Mouse (Mus musculus): ENCODE measurements around the gene Sde2. TPM values are rescaled to one million over a fixed set of nuclear protein-coding genes. Genes with fewer than 3 reads are reported as not detected.

Gene Sde2
- polyA plus RNA-seq (2015; fragmentation: Nextera tagmentation; extraction: Ambion mirVana), result 39.3 and 40.7 TPM in 2 replicates

- ATAC-seq (ENCODE audit: low FRiP score, low read depth), result peak; percentile 98
- H3K27me3 ChIP-seq, result no peaks in the 10 kb centered on the region
- H3K4me3 ChIP-seq, result peak within 1 kb of the TSS; percentile 83
- no peaks in the 10 kb centered on the region for H3K9me3 ChIP-seq
- H3K27ac ChIP-seq, result peak within 1 kb of the TSS; percentile 99
- peak within 1 kb of the TSS; percentile 80 for H3K4me2 ChIP-seq (replicated peaks)
- peaks cover 41% of the 10 kb centered on the region for H3K4me1 ChIP-seq
- peak within 1 kb of the TSS; percentile 88 for H3K9ac ChIP-seq
- peaks cover 9% of the 10 kb centered on the region for H3K36me3 ChIP-seq
- under 1% methylated on average over 77 of the region's 77 CpGs for WGBS
Observed at GRCm38 (mm10) chr1:180850316-180851270, at the start of gene Sde2. Gene Sde2, plus strand, starts transcription at chr1:180851127.

GRCm38 (mm10) chr1:180801466-180801994, 49.4 kb upstream of the Sde2 start:
- H3K4me1 ChIP-seq, result no peaks in the 10 kb centered on the region; the same call in 1 of the 2 replicates
- no peak for ATAC-seq (ENCODE audit: low FRiP score, low read depth)
- no peak overlapping the region for H3K4me3 ChIP-seq
- no peaks in the 10 kb centered on the region for H3K27me3 ChIP-seq
- no peaks in the 10 kb centered on the region for H3K9me3 ChIP-seq
- no peak overlapping the region for H3K27ac ChIP-seq
- H3K9ac ChIP-seq, result no peak overlapping the region
- WGBS, result 84% methylated on average over 3 of the region's 3 CpGs
- peaks cover 62% of the 10 kb centered on the region for H3K36me3 ChIP-seq
- H3K4me2 ChIP-seq (replicated peaks), result no peak overlapping the region

GRCm38 (mm10) chr1:180803881-180804280, 47.0 kb upstream of the Sde2 start:
- H3K4me1 ChIP-seq, result peaks cover 14% of the 10 kb centered on the region
- H3K9ac ChIP-seq, result no peak overlapping the region
- no peak for ATAC-seq (ENCODE audit: low FRiP score, low read depth)
- WGBS, result 91% methylated on average over 6 of the region's 6 CpGs
- no peaks in the 10 kb centered on the region for H3K9me3 ChIP-seq
- H3K4me3 ChIP-seq, result no peak overlapping the region
- H3K4me2 ChIP-seq (replicated peaks), result no peak overlapping the region
- H3K27ac ChIP-seq, result no peak overlapping the region
- peaks cover 82% of the 10 kb centered on the region for H3K36me3 ChIP-seq
- no peaks in the 10 kb centered on the region for H3K27me3 ChIP-seq

- Histone ChIP-seq H3K36me3 (peaks cover 64% of the 10 kb centered on the region), H3K27ac (no peak overlapping the region), H3K9ac (no peak overlapping the region), H3K4me2 (replicated peaks) (peak overlapping the region; percentile 15), H3K4me3 (peak overlapping the region; percentile 11; the same call in 1 of the 2 replicates), H3K9me3 (no peaks in the 10 kb centered on the region), H3K27me3 (no peaks in the 10 kb centered on the region), H3K4me1 (peaks cover 33% of the 10 kb centered on the region)
- 81% methylated on average over 5 of the region's 5 CpGs for WGBS
- no peak for ATAC-seq (ENCODE audit: low FRiP score, low read depth)
Observed at GRCm38 (mm10) chr1:180808831-180809230, 42.1 kb upstream of the Sde2 start.

GRCm38 (mm10) chr1:180810976-180811375, 40.0 kb upstream of the Sde2 start:
- ATAC-seq (ENCODE audit: low FRiP score, low read depth), result no peak
- Histone ChIP-seq H3K36me3 (peaks cover 43% of the 10 kb centered on the region), H3K27me3 (no peaks in the 10 kb centered on the region), H3K9me3 (no peaks in the 10 kb centered on the region), H3K9ac (peak overlapping the region; percentile 26; the same call in 1 of the 2 replicates), H3K4me2 (replicated peaks) (peak overlapping the region; percentile 64), H3K27ac (no peak overlapping the region), H3K4me1 (peaks cover 50% of the 10 kb centered on the region), H3K4me3 (peak overlapping the region; percentile 97)
- WGBS, result 55% methylated on average over 7 of the region's 7 CpGs

- Histone ChIP-seq H3K27ac (peak overlapping the region; percentile 100), H3K4me3 (peak overlapping the region; percentile 97), H3K9ac (peak overlapping the region; percentile 100), H3K36me3 (peaks cover 34% of the 10 kb centered on the region), H3K9me3 (no peaks in the 10 kb centered on the region), H3K4me1 (peaks cover 50% of the 10 kb centered on the region), H3K27me3 (no peaks in the 10 kb centered on the region), H3K4me2 (replicated peaks) (peak overlapping the region; percentile 64)
- ATAC-seq (ENCODE audit: low FRiP score, low read depth), result no peak
- WGBS, result 5% methylated on average over 27 of the region's 27 CpGs
Observed at GRCm38 (mm10) chr1:180811596-180812462, 39.1 kb upstream of the Sde2 start.

- peak overlapping the region; percentile 97 for H3K4me3 ChIP-seq
- peak overlapping the region; percentile 64 for H3K4me2 ChIP-seq (replicated peaks)
- peak overlapping the region; percentile 100 for H3K27ac ChIP-seq
- WGBS, result under 1% methylated on average over 71 of the region's 71 CpGs
- peaks cover 25% of the 10 kb centered on the region for H3K36me3 ChIP-seq
- no peaks in the 10 kb centered on the region for H3K9me3 ChIP-seq
- peak overlapping the region; percentile 100 for H3K9ac ChIP-seq
- peaks cover 42% of the 10 kb centered on the region for H3K4me1 ChIP-seq
- H3K27me3 ChIP-seq, result no peaks in the 10 kb centered on the region
- peak; percentile 13 for ATAC-seq (ENCODE audit: low FRiP score, low read depth)
Observed at GRCm38 (mm10) chr1:180812463-180813408, 38.2 kb upstream of the Sde2 start.

GRCm38 (mm10) chr1:180813409-180813884, 37.5 kb upstream of the Sde2 start:
- peak overlapping the region; percentile 72 for H3K4me2 ChIP-seq (replicated peaks)

GRCm38 (mm10) chr1:180813885-180814740, 36.8 kb upstream of the Sde2 start, which contains the start of gene H3f3a:
Gene H3f3a, minus strand, starts transcription at chr1:180813943.
- Histone ChIP-seq H3K4me2 (replicated peaks) (peak within 1 kb of the TSS; percentile 72), H3K36me3 (peaks cover 15% of the 10 kb centered on the region), H3K9ac (peak within 1 kb of the TSS; percentile 100), H3K27me3 (no peaks in the 10 kb centered on the region), H3K9me3 (no peaks in the 10 kb centered on the region), H3K4me3 (peak within 1 kb of the TSS; percentile 97), H3K4me1 (peaks cover 34% of the 10 kb centered on the region), H3K27ac (peak within 1 kb of the TSS; percentile 100)
- ATAC-seq (ENCODE audit: low FRiP score, low read depth), result peak; percentile 69
- WGBS, result 1% methylated on average over 63 of the region's 69 CpGs

More at GRCm38 (mm10) chr1:180813409-180813884, 37.5 kb upstream of the Sde2 start:
- Histone ChIP-seq H3K27me3 (no peaks in the 10 kb centered on the region), H3K36me3 (peaks cover 20% of the 10 kb centered on the region), H3K9ac (peak overlapping the region; percentile 100), H3K27ac (peak overlapping the region; percentile 100), H3K4me1 (peaks cover 38% of the 10 kb centered on the region), H3K4me3 (peak overlapping the region; percentile 97), H3K9me3 (no peaks in the 10 kb centered on the region)
- ATAC-seq (ENCODE audit: low FRiP score, low read depth), result peak; percentile 95
- under 1% methylated on average over 27 of the region's 65 CpGs for WGBS

Measured in limb, embryonic 13.5 days (tissue).